Mouse (Mus musculus) gastrocnemius, adult 18-20 months (tissue): ENCODE data around the gene Mta1. TPM values are rescaled to one million over a fixed set of nuclear protein-coding genes. Genes with fewer than 3 reads are reported as not detected.

Experiments
- DNase-seq: peaks from one replicate; pipeline ENCODE4 v3.0.0; 2021; ENCODE audit warnings: low spot score
- microRNA-seq: library from miRNA; unstranded; fragments of <30 nt; microRNA quantifications from one replicate; pipeline ENCODE4 v1.2.0, GENCODE M21; 2021
- total RNA-seq, 2 experiments: library from RNA; stranded (reverse); gene quantifications; 2 replicates each; pipeline ENCODE4 v1.2.3; 2021

Gene Mta1
- total RNA-seq, 2 experiments from 2014 or later, result 38.0 to 41.7 TPM

GRCm38 (mm10) chr12:113185442-113186291, 87.6 kb downstream of the Mta1 start, which contains the start of gene Tmem121:
TSS of gene Tmem121 (plus strand) at chr12:113185930.
- no peak for DNase-seq

GRCm38 (mm10) chr12:113186326-113187010, 88.4 kb downstream of the Mta1 start:
- no peak for DNase-seq

Small RNAs within 50 kb of the gene (microRNA-seq; reads per million reads assigned to microRNA genes)
- gene Gm44471, result not detected

Other genes starting within 250 kb of the Mta1 start
- gene Gpr132, start 230.1 kb upstream of the Mta1 start, total RNA-seq, result under 1 TPM in 1 of 2 experiments, not detected in 1; 0.14 TPM
- gene Jag2, start 168.5 kb upstream of the Mta1 start, total RNA-seq, result 10 to 100 TPM; 22.1 to 24.0 TPM
- gene Nudt14, start 156.2 kb upstream of the Mta1 start, total RNA-seq, result 1 to 10 TPM; 6.5 to 7.6 TPM
- 10 to 100 TPM; 19.6 to 20.4 TPM for gene Btbd6, start 121.8 kb upstream of the Mta1 start, total RNA-seq
- gene Brf1, start 97.6 kb upstream of the Mta1 start, total RNA-seq, result 10 to 100 TPM; 17.8 to 18.5 TPM
- 10 to 100 TPM; 33.7 to 35.0 TPM for gene Pacs2, start 83.8 kb upstream of the Mta1 start, total RNA-seq
- under 1 TPM in 1 of 2 experiments, not detected in 1; 0.27 TPM for gene Tex22, start 23.8 kb upstream of the Mta1 start, total RNA-seq
- 10 to 100 TPM; 28.2 to 43.8 TPM for gene Crip2, start 42.0 kb downstream of the Mta1 start, total RNA-seq
- gene Crip1, start 48.0 kb downstream of the Mta1 start, total RNA-seq, result 100 to 1,000 TPM in 1 of 2 experiments, 10 to 100 TPM in 1; 65.3 to 100 TPM
- not detected for gene Tedc1, start 58.1 kb downstream of the Mta1 start, total RNA-seq
- gene Tmem121, start 87.7 kb downstream of the Mta1 start, total RNA-seq, result under 1 TPM in 1 of 2 experiments, not detected in 1; 0.14 TPM